Comparison of ENCODE assay signal across 9 mouse cellular contexts in the genomic region with DNA sequence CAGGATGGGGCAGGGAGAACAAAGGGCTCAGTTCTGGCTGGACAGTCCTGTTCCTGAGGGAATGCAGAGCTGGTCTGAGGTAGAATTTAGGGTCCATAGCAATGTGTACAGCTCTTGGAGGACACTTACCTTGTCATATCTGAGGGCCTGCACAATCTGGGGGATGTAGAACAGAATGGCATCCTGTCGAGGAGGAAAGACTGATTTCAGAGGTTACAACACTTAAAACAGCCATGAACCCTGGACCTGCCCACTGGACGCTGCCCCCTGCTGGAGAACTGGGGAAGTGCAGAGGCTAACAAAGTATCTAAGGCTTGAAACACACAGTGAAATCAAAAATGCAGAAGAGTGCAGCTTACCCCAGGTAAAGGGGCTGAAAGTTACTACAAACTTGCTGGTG. TPM values are rescaled to one million over a fixed set of nuclear protein-coding genes. Genes with fewer than 3 reads are reported as not detected.
DNase-seq lines count a peak whose midpoint lies in the region; ATAC-seq lines count a peak whose summit lies in the region.
"Had no signal": no experiment of that assay in that cellular context is flagged by ENCODE, and none has a peak within 500 bp of the region (broad histone marks: within the 10 kb centered on the region; RNA-seq: fewer than 3 reads in every experiment).

No protein-coding gene starts in this region.

- H3K36me3 ChIP-seq in midbrain, embryonic 11.5 days (ENCODE audit: control insufficient read depth, insufficient read depth, low read length): peaks cover 12% of the 10 kb centered on the region; the same call in 1 of the 2 replicates
- H3K36me3 ChIP-seq in midbrain, embryonic 16.5 days (ENCODE audit: control insufficient read depth, insufficient read depth, low read length): peaks cover 40% of the 10 kb centered on the region
- H3K36me3 ChIP-seq in liver, embryonic 13.5 days: peaks cover 42% of the 10 kb centered on the region

- 6% methylated on average over 2 of the region's 2 CpGs for WGBS in midbrain, embryonic 11.5 days
- WGBS in midbrain, embryonic 16.5 days: 3% methylated on average over 2 of the region's 2 CpGs
- WGBS in liver, embryonic 13.5 days (ENCODE audit: insufficient replicate concordance): 3% methylated on average over 2 of the region's 2 CpGs

- peak; percentile 55 for ATAC-seq in midbrain, embryonic 11.5 days (ENCODE audit: low FRiP score)
- ATAC-seq in midbrain, embryonic 16.5 days: no peak
- ATAC-seq in activated CD4-positive, CD25-positive, alpha-beta regulatory T cell, adult 4 months: peak; percentile 59
- ATAC-seq in liver, embryonic 13.5 days (ENCODE audit: low read depth): no peak

- no peaks in the 10 kb centered on the region for H3K4me1 ChIP-seq in midbrain, embryonic 11.5 days (ENCODE audit: control insufficient read depth, insufficient read depth, low read length)
- H3K4me1 ChIP-seq in midbrain, embryonic 16.5 days (ENCODE audit: control insufficient read depth, insufficient read depth, low read length): no peaks in the 10 kb centered on the region
- H3K4me1 ChIP-seq in liver, embryonic 13.5 days (replicated peaks): no peaks in the 10 kb centered on the region
- H3K4me1 ChIP-seq: heart, embryonic 13.5 days had no signal

- intact Hi-C loops in heart, postnatal 36 days (cut with DNase I): loop anchor here (5.0 kb wide), 1 partner anchor 165 kb away; a partner anchor contains a TSS

- no peak overlapping the region for H3K4me2 ChIP-seq in midbrain, embryonic 11.5 days
- no peak overlapping the region for H3K4me2 ChIP-seq in midbrain, embryonic 16.5 days (ENCODE audit: low read length)
- no peak overlapping the region for H3K4me2 ChIP-seq in liver, embryonic 13.5 days
- H3K4me2 ChIP-seq: heart, embryonic 13.5 days had no signal

- peak; percentile 98 for DNase-seq in midbrain, embryonic 11.5 days (ENCODE audit: low spot score, missing footprints)
- DNase-seq in cerebellum, postnatal 4 days (ENCODE audit: low spot score in 2 of 2): peak; percentile 74 to 81
- peak; percentile 66 to 84 for DNase-seq in heart, postnatal 36 days
- DNase-seq in liver, embryonic 13.5 days: peak; percentile 58
- peak; percentile 61 for DNase-seq in ovary, postnatal 36 days (ENCODE audit: low spot score)
- DNase-seq in urinary bladder, postnatal 10 days (ENCODE audit: low spot score): peak; percentile 37

- no peaks in the 10 kb centered on the region for H3K9me3 ChIP-seq in midbrain, embryonic 11.5 days (ENCODE audit: control insufficient read depth, low read length)
- no peaks in the 10 kb centered on the region for H3K9me3 ChIP-seq in midbrain, embryonic 16.5 days (replicated peaks; ENCODE audit: control insufficient read depth, low read length, poor library complexity, severe bottlenecking)
- no peaks in the 10 kb centered on the region for H3K9me3 ChIP-seq in liver, embryonic 13.5 days (replicated peaks)
- H3K9me3 ChIP-seq: heart, embryonic 13.5 days had no signal

- no peak overlapping the region for H3K4me3 ChIP-seq in midbrain, embryonic 11.5 days (ENCODE audit: low read depth, low read length)
- no peak overlapping the region for H3K4me3 ChIP-seq in midbrain, embryonic 16.5 days (ENCODE audit: low read depth, low read length)
- no peak overlapping the region for H3K4me3 ChIP-seq in liver, embryonic 13.5 days (replicated peaks)
- H3K4me3 ChIP-seq: heart, embryonic 13.5 days had no signal

- H3K27me3 ChIP-seq in midbrain, embryonic 11.5 days (ENCODE audit: control insufficient read depth, insufficient read depth, low read length): no peaks in the 10 kb centered on the region
- H3K27me3 ChIP-seq in midbrain, embryonic 16.5 days (ENCODE audit: control insufficient read depth, insufficient read depth, low read depth, low read length): no peaks in the 10 kb centered on the region
- H3K27me3 ChIP-seq in liver, embryonic 13.5 days: no peaks in the 10 kb centered on the region
- H3K27me3 ChIP-seq: heart, embryonic 13.5 days had no signal

- no peak overlapping the region for H3K9ac ChIP-seq in midbrain, embryonic 11.5 days (ENCODE audit: low read length)
- H3K9ac ChIP-seq in midbrain, embryonic 16.5 days (ENCODE audit: low read depth, low read length): no peak overlapping the region
- H3K9ac ChIP-seq in liver, embryonic 13.5 days: no peak overlapping the region
- H3K9ac ChIP-seq: heart, embryonic 13.5 days had no signal

- H3K27ac ChIP-seq in midbrain, embryonic 11.5 days (ENCODE audit: low read depth, low read length): no peak overlapping the region
- no peak overlapping the region for H3K27ac ChIP-seq in midbrain, embryonic 16.5 days (ENCODE audit: low read length)
- H3K27ac ChIP-seq in liver, embryonic 13.5 days: no peak overlapping the region
- H3K27ac ChIP-seq: heart, embryonic 13.5 days had no signal

RNA-seq across cellular contexts. Expression of a gene that starts 16.9 kb away (rescaled TPM):
- polyA plus RNA-seq in midbrain, embryonic 11.5 days (2014; fragmentation: Nextera tagmentation; extraction: Ambion mirVana): 6.8 and 7.4 TPM in 2 replicates
- polyA plus RNA-seq in midbrain, embryonic 16.5 days (2015; fragmentation: Nextera tagmentation; extraction: Ambion mirVana): 77.9 and 94.8 TPM in 2 replicates
- 10 to 100 TPM; 30.6 to 32.6 TPM for polyA plus RNA-seq in activated CD4-positive, CD25-positive, alpha-beta regulatory T cell, adult 4 months (2017; shearing (Covaris generic))
- total RNA-seq in heart, postnatal 36 days (2021): 1 to 10 TPM; 2.1 to 2.4 TPM
- 2.8 and 3.2 TPM in 2 replicates for polyA plus RNA-seq in liver, embryonic 13.5 days (2015; fragmentation: Nextera tagmentation; extraction: Ambion mirVana)

RNA-seq across cellular contexts. Expression of a gene that starts 38.4 kb away (rescaled TPM):
- 0.22 and 0.28 TPM in 2 replicates for polyA plus RNA-seq in midbrain, embryonic 11.5 days (2014; fragmentation: Nextera tagmentation; extraction: Ambion mirVana)
- polyA plus RNA-seq in midbrain, embryonic 16.5 days (2015; fragmentation: Nextera tagmentation; extraction: Ambion mirVana): 2.8 and 3.7 TPM in 2 replicates
- under 1 TPM; 0.22 to 0.53 TPM for polyA plus RNA-seq in activated CD4-positive, CD25-positive, alpha-beta regulatory T cell, adult 4 months (2017; shearing (Covaris generic))
- 1 to 10 TPM; 2.6 to 2.7 TPM for total RNA-seq in heart, postnatal 36 days (2021)
- polyA plus RNA-seq in liver, embryonic 13.5 days (2015; fragmentation: Nextera tagmentation; extraction: Ambion mirVana): 124 and 143 TPM in 2 replicates

RNA-seq across cellular contexts. Expression of a gene that starts 59.4 kb away (rescaled TPM):
- polyA plus RNA-seq in midbrain, embryonic 11.5 days (2014; fragmentation: Nextera tagmentation; extraction: Ambion mirVana): 10.3 and 10.8 TPM in 2 replicates
- polyA plus RNA-seq in midbrain, embryonic 16.5 days (2015; fragmentation: Nextera tagmentation; extraction: Ambion mirVana): 7.6 and 9.5 TPM in 2 replicates
- polyA plus RNA-seq in activated CD4-positive, CD25-positive, alpha-beta regulatory T cell, adult 4 months (2017; shearing (Covaris generic)): 1 to 10 TPM in 1 of 2 experiments, under 1 TPM in 1; 0.83 to 1.1 TPM
- total RNA-seq in heart, postnatal 36 days (2021): 1 to 10 TPM; 2.2 to 2.3 TPM
- polyA plus RNA-seq in liver, embryonic 13.5 days (2015; fragmentation: Nextera tagmentation; extraction: Ambion mirVana): 2.9 and 3.2 TPM in 2 replicates

Comparison
In these comparisons a context has a peak if more than half of its experiments do, and no peak if none do; other contexts are left out.
1. ATAC-seq: peak in midbrain, embryonic 11.5 days (single experiment) and activated CD4-positive, CD25-positive, alpha-beta regulatory T cell, adult 4 months (single experiment); none in midbrain, embryonic 16.5 days (single experiment) and liver, embryonic 13.5 days (single experiment).
2. DNase-seq: peak in every context shown above with its lines; median percentile 98 in midbrain, embryonic 11.5 days; 78 in cerebellum, postnatal 4 days; 75 in heart, postnatal 36 days; 61 in ovary, postnatal 36 days; 58 in liver, embryonic 13.5 days; 37 in urinary bladder, postnatal 10 days.
3. RNA of a gene that starts 38.4 kb away (polyA plus RNA-seq): 124 to 143 TPM in liver, embryonic 13.5 days; 2.8 to 3.7 TPM in midbrain, embryonic 16.5 days, 0.22 to 0.53 TPM in activated CD4-positive, CD25-positive, alpha-beta regulatory T cell, adult 4 months and 0.22 to 0.28 TPM in midbrain, embryonic 11.5 days; every median in the first group is over 10 times any median in the second.